Mouse (Mus musculus) pancreas, adult 10 weeks (tissue): ENCODE measurements around the gene Brd7. TPM values are rescaled to one million over a fixed set of nuclear protein-coding genes. Genes with fewer than 3 reads are reported as not detected.

Source experiments
- polyA plus RNA-seq: library from polyadenylated mRNA; stranded (reverse); fragments of 350-450 nt; fragmentation: Illumina TruSeq; extraction: RNeasy Lipid Tissue Mini Kit (QIAGEN cat#74804); gene quantifications from one replicate; pipeline ENCODE4 v1.2.3, GENCODE M21; 2015; ENCODE audit warnings: low read depth, low replicate concordance; ENCODE audit not compliant: insufficient read depth

Brd7 gene
- polyA plus RNA-seq, result 8.3 TPM

DNA sequence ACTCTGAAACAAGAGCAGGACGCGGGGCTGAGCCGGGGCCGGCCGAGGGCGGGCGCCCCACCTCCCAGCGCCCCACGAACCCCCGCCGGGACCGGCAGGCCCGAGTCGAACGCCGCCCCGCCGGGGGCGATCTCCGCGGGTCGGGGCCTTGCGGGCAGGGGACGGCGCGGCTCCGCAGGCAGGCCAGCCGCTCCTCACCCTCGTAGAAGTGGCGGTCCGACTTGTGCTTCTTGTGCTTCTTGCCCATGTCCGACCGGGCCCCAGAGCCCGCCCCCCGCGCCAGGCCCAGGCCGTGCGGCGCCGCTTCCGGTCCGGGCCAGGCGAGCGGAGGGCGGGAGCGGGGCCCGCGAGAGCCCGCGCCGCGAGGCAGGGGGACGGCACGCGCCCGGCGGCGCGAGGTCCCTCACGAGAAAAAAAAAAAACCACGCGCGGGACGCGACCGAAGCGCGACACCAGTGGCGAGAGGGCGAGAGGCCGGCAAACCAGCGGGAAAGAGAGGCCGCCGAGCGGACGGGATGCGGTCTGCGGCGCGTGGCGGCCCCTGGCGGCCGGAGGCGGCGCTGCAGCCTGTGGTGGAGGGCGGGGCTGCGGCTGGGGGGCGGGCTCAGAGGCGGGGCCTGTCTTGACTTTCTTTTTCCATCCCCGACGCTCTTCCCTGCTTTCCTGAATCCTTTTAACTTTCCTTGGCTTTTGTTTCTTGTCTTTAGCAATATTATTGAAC lies at the start of gene Brd7:
TSS of gene Brd7 (minus strand) at position 487 of the 721 bp plus-strand sequence.

Other genes starting within 250 kb of the Brd7 start
- gene Cnep1r1, start 243.4 kb downstream of the Brd7 start, polyA plus RNA-seq, result 11.7 TPM
- gene Heatr3, start 224.3 kb downstream of the Brd7 start, polyA plus RNA-seq, result 7.3 TPM
- gene Tent4b, start 163.0 kb downstream of the Brd7 start, polyA plus RNA-seq, result 5.1 TPM
- 3.6 TPM for gene Adcy7, start 89.8 kb downstream of the Brd7 start, polyA plus RNA-seq
- gene Nkd1, start 159.2 kb upstream of the Brd7 start, polyA plus RNA-seq, result 4.7 TPM